Mouse (Mus musculus): Measurements from ENCODE around the gene Gm5105. TPM values are rescaled to one million over a fixed set of nuclear protein-coding genes. Genes with fewer than 3 reads are reported as not detected.

Gm5105 gene
- polyA plus RNA-seq, 1 experiment from 2014 or later = 0.17 TPM

DNA sequence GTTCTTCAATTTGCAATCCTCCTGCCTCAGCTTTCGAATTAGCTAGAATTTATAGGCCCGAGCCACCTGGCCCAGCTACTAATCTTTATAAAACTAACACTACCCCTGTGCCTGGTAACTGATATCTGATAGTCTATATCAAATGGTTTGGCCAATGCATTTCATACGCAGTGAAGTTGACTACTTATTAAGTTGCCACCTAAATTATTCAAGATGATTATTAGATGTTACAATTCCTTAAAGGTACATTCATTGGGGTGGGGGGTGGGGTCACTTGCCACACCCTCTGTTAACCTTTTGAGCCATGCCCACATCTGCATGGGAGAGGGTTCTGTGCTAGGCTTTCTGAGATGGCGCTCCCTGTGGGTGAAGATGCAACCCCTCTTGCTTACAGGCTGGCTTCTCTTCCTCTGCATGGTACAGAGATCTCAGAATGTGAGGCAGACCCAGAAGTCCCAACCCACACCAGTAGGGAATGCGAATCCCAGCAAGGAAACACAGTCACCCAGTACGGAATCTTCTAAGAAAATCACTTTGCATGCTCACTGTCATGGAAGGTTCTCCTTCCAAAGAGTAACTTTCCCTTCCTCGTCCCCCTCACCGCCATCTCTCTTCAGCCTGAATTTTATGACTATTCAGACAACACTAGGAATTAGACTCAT lies 67.0 kb downstream of the Gm5105 start:
- H3K27me3 ChIP-seq (replicated peaks; ENCODE audit: control insufficient read depth, insufficient read depth, low read length) = no peaks in the 10 kb centered on the region
- WGBS = 84% methylated on average over 8 of the region's 8 CpGs
- H3K4me1 ChIP-seq (ENCODE audit: control insufficient read depth, insufficient read depth, low read length) = peaks cover 3% of the 10 kb centered on the region; the same call in 1 of the 2 replicates
- no peak overlapping the region for H3K4me2 ChIP-seq (ENCODE audit: low read depth, low read length)
- ATAC-seq = peak; percentile 48
- H3K9ac ChIP-seq (ENCODE audit: low read depth, low read length) = no peak overlapping the region
- H3K36me3 ChIP-seq (ENCODE audit: control insufficient read depth, insufficient read depth, low read length) = no peaks in the 10 kb centered on the region
- no peak overlapping the region for H3K4me3 ChIP-seq (ENCODE audit: low read length)
- no peaks in the 10 kb centered on the region; the same call in 1 of the 2 replicates for H3K9me3 ChIP-seq (ENCODE audit: control insufficient read depth, low read length)
- H3K27ac ChIP-seq (ENCODE audit: low read length) = peak overlapping the region; percentile 73

DNA sequence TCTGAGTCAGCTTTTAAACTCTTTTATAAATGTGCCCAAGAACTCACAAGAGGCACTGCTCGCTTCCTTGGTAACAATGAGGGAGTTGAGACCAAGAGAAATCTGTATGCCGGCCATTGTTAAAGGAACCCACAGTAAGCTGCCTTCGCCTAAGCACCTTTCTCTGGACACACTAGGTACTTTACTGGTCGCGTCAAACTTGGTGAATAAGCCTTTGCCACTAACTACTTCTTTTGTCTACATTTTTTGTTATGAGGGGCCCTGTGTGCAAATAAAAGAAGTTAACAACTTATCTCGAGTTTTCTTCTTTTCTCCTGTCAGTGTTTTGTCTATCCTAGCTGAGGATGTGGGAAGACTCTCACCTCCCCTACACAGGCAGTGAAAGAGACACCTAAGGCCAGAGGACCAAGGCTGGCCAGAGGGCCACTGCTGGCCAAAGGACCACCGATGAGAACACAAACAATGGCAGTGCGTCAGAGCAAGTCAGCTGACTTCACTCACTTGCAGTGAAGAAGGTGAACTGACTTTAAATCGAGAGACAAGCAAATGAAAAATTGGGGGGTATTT lies 67.9 kb downstream of the Gm5105 start:
- Histone ChIP-seq H3K9me3 (ENCODE audit: control insufficient read depth, low read length) (no peaks in the 10 kb centered on the region), H3K4me3 (ENCODE audit: low read length) (no peak overlapping the region), H3K27ac (ENCODE audit: low read length) (no peak overlapping the region), H3K4me1 (ENCODE audit: control insufficient read depth, insufficient read depth, low read length) (peaks cover 3% of the 10 kb centered on the region; the same call in 1 of the 2 replicates), H3K9ac (ENCODE audit: low read depth, low read length) (no peak overlapping the region), H3K36me3 (ENCODE audit: control insufficient read depth, insufficient read depth, low read length) (no peaks in the 10 kb centered on the region), H3K4me2 (ENCODE audit: low read depth, low read length) (no peak overlapping the region), H3K27me3 (replicated peaks; ENCODE audit: control insufficient read depth, insufficient read depth, low read length) (no peaks in the 10 kb centered on the region)
- ATAC-seq = no peak
- WGBS = 73% methylated on average over 9 of the region's 9 CpGs

Other genes with a start within 250 kb of the Gm5105 start
- 1,225 and 1,412 TPM in 2 replicates for gene H2afz, start 202.9 kb downstream of the Gm5105 start, polyA plus RNA-seq (2015; fragmentation: Nextera tagmentation; extraction: Ambion mirVana)
- gene Dnajb14, start 199.7 kb downstream of the Gm5105 start, polyA plus RNA-seq (2015; fragmentation: Nextera tagmentation; extraction: Ambion mirVana) = 8.6 and 9.6 TPM in 2 replicates
- gene Lamtor3, start 148.9 kb downstream of the Gm5105 start, polyA plus RNA-seq (2015; fragmentation: Nextera tagmentation; extraction: Ambion mirVana) = 160 and 162 TPM in 2 replicates
- 35.8 and 41.6 TPM in 2 replicates for gene Dapp1, start 85.8 kb downstream of the Gm5105 start, polyA plus RNA-seq (2015; fragmentation: Nextera tagmentation; extraction: Ambion mirVana)
- gene 1110002E22Rik, start 2.3 kb downstream of the Gm5105 start, polyA plus RNA-seq (2015; fragmentation: Nextera tagmentation; extraction: Ambion mirVana) = 0.15 and 0.18 TPM in 2 replicates
- 9.2 and 9.4 TPM in 2 replicates for gene Trmt10a, start 76.1 kb upstream of the Gm5105 start, polyA plus RNA-seq (2015; fragmentation: Nextera tagmentation; extraction: Ambion mirVana)
- 405 and 573 TPM in 2 replicates for gene Mttp, start 77.6 kb upstream of the Gm5105 start, polyA plus RNA-seq (2015; fragmentation: Nextera tagmentation; extraction: Ambion mirVana)
- 0.24 TPM in 1 of 2 replicates, not detected in the other for gene 4930579F01Rik, start 126.4 kb upstream of the Gm5105 start, polyA plus RNA-seq (2015; fragmentation: Nextera tagmentation; extraction: Ambion mirVana)
- gene Adh7, start 150.4 kb upstream of the Gm5105 start, polyA plus RNA-seq (2015; fragmentation: Nextera tagmentation; extraction: Ambion mirVana) = 0.18 and 0.24 TPM in 2 replicates
- 734 and 860 TPM in 2 replicates for gene Adh1, start 193.6 kb upstream of the Gm5105 start, polyA plus RNA-seq (2015; fragmentation: Nextera tagmentation; extraction: Ambion mirVana)
- 1.5 and 1.8 TPM in 2 replicates for gene Adh6a, start 245.9 kb upstream of the Gm5105 start, polyA plus RNA-seq (2015; fragmentation: Nextera tagmentation; extraction: Ambion mirVana)

Measured in intestine, embryonic 16.5 days (tissue).